In genomic region chr12:73201587-73201986, GRCm38 (mm10) we compare ENCODE assay signal across 10 mouse cellular contexts.
DNase-seq lines count a peak whose midpoint lies in the region; ATAC-seq and TF ChIP-seq lines count a peak whose summit lies in the region.
"Had no signal": no experiment of that assay in that cellular context is flagged by ENCODE, and none has a peak within 500 bp of the region (broad histone marks: within the 10 kb centered on the region; RNA-seq: fewer than 3 reads in every experiment).

No protein-coding gene starts in this region.

- no peaks in the 10 kb centered on the region for H3K9me3 ChIP-seq in neural tube, embryonic 15.5 days (replicated peaks)
- H3K9me3 ChIP-seq: forebrain, embryonic 12.5 days had no signal

- no peak overlapping the region for H3K4me2 ChIP-seq in neural tube, embryonic 15.5 days
- H3K4me2 ChIP-seq: forebrain, embryonic 12.5 days had no signal

- WGBS in thymus, adult 2 months = 3% methylated on average over 3 of the region's 3 CpGs
- 63% methylated on average over 3 of the region's 3 CpGs for WGBS in neural tube, embryonic 15.5 days

- no peaks in the 10 kb centered on the region for H3K36me3 ChIP-seq in thymus, adult 2 months (ENCODE audit: control insufficient read depth, insufficient read depth, low read length)
- H3K36me3 ChIP-seq in neural tube, embryonic 15.5 days = no peaks in the 10 kb centered on the region
- H3K36me3 ChIP-seq: forebrain, embryonic 12.5 days had no signal

- ATAC-seq in neural tube, embryonic 15.5 days (ENCODE audit: low FRiP score) = no peak

- no peak overlapping the region for H3K9ac ChIP-seq in neural tube, embryonic 15.5 days (replicated peaks)
- H3K9ac ChIP-seq: forebrain, embryonic 12.5 days had no signal

- no peak overlapping the region for H3K27ac ChIP-seq in thymus, adult 2 months (ENCODE audit: control insufficient read depth, insufficient read depth, low read length)
- no peak overlapping the region for H3K27ac ChIP-seq in neural tube, embryonic 15.5 days (replicated peaks)
- H3K27ac ChIP-seq: forebrain, embryonic 12.5 days had no signal

- H3K4me1 ChIP-seq in thymus, adult 2 months (replicated peaks; ENCODE audit: control insufficient read depth, insufficient read depth, low read length) = peaks cover 4% of the 10 kb centered on the region; the same call in 1 of the 2 replicates
- H3K4me1 ChIP-seq in neural tube, embryonic 15.5 days = no peaks in the 10 kb centered on the region
- H3K4me1 ChIP-seq: forebrain, embryonic 12.5 days had no signal

- H3K27me3 ChIP-seq in thymus, adult 2 months (ENCODE audit: control insufficient read depth, insufficient read depth, low read length) = no peaks in the 10 kb centered on the region
- H3K27me3 ChIP-seq in neural tube, embryonic 15.5 days (replicated peaks) = no peaks in the 10 kb centered on the region
- H3K27me3 ChIP-seq: forebrain, embryonic 12.5 days had no signal

- H3K4me3 ChIP-seq in thymus, adult 2 months (ENCODE audit: control insufficient read depth, insufficient read depth, low read length) = no peak overlapping the region
- H3K4me3 ChIP-seq in neural tube, embryonic 15.5 days (replicated peaks) = no peak overlapping the region
- H3K4me3 ChIP-seq: forebrain, embryonic 12.5 days had no signal

- no peak for TF ChIP-seq POLR2A in thymus, adult 2 months (IDR thresholded peaks at IDR 0.05; ENCODE audit: control insufficient read depth, extremely low read depth, insufficient read depth, low read length, poor library complexity)

- peak; percentile 53 for DNase-seq in gastrocnemius, adult 18-20 months (ENCODE audit: low spot score)
- no peak for DNase-seq in gastrocnemius, postnatal 10 days
- DNase-seq in thymus, adult 2 months = peak; percentile 30
- no peak for DNase-seq in thymus, postnatal 4 days
- DNase-seq in kidney, postnatal 10 days = peak; percentile 22
- DNase-seq in cerebellum, adult 8-10 months = no peak
- no peak for DNase-seq in layer of hippocampus, postnatal 25 days (ENCODE audit: extremely low spot score in 1 of 2, low spot score in 1 of 2)
- DNase-seq: right cerebral cortex, postnatal 14 days had no signal

- no peak for TF ChIP-seq CTCF in thymus, adult 2 months (IDR thresholded peaks at IDR 0.05; ENCODE audit: borderline replicate concordance, control insufficient read depth, extremely low read depth, insufficient read depth, low read length, poor library complexity)

Comparison
In these comparisons a context has a peak if more than half of its experiments do, and no peak if none do; other contexts are left out.
1. DNase-seq: peak in gastrocnemius, adult 18-20 months (single experiment), thymus, adult 2 months (single experiment) and kidney, postnatal 10 days (single experiment); none in gastrocnemius, postnatal 10 days (single experiment), thymus, postnatal 4 days (single experiment), cerebellum, adult 8-10 months (single experiment) and layer of hippocampus, postnatal 25 days (0 of 2).